Mouse (Mus musculus): ENCODE results near the gene 4933427D14Rik.
A peak's percentile ranks its signal among the peaks of the same experiment; 100 is the strongest.
"Not testable (repeated sequence)": the region's sequence is repeated elsewhere in the genome, so short reads cannot be mapped to it uniquely, and the experiment has no call there.

The 4933427D14Rik gene

GRCm38 (mm10) chr11:72203440-72203839 is 3.8 kb downstream of the 4933427D14Rik start:
- no peak for DNase-seq (ENCODE audit: low spot score)

GRCm38 (mm10) chr11:72196506-72196905 is 10.8 kb downstream of the 4933427D14Rik start:
- no peak for DNase-seq (ENCODE audit: low spot score)

GRCm38 (mm10) chr11:72194259-72194658 is 13.0 kb downstream of the 4933427D14Rik start:
- DNase-seq (ENCODE audit: low spot score) = no peak

DNA sequence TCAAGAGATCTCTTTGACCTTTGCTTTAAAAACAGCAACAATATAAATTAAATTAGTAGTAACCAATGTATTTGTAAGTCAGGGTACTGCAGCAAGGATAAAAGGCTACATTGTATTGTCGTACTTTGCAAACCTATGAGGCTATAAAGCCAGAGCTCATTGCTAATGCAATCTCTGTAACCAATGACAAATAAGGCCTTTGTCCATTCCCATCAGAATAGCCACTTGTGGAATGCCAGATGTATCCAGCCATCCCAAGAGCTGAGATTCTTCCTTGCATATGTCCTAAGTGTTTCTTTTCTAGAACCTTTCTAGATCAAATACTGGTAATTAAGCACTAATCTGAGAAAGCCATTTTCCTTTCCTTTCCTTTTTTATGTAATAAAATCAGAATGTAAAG is 16.4 kb downstream of the 4933427D14Rik start:
- DNase-seq (ENCODE audit: low spot score) = no peak

DNA sequence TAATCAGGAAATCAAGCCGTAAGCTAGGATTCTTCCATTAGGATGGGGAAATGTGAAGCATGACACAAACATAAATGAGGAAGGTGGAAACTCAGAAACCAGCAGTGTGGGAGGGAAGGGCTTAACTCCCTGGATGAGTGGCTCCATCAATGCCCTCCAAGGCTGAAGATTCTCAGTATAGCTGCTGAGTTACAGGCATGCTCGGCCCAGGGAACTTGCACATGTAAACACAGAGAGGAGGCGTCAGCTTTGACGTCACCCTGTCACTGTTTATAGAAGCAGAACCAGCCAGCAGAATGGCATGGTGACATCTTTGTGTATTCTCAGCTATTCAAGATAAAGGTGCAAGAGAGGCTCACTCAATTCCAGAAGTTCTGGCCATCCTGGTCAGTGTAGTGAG is 23.0 kb downstream of the 4933427D14Rik start:
- no peak for DNase-seq (ENCODE audit: low spot score)

GRCm38 (mm10) chr11:72181136-72181535 is 26.1 kb downstream of the 4933427D14Rik start:
- no peak for DNase-seq (ENCODE audit: low spot score)

DNA sequence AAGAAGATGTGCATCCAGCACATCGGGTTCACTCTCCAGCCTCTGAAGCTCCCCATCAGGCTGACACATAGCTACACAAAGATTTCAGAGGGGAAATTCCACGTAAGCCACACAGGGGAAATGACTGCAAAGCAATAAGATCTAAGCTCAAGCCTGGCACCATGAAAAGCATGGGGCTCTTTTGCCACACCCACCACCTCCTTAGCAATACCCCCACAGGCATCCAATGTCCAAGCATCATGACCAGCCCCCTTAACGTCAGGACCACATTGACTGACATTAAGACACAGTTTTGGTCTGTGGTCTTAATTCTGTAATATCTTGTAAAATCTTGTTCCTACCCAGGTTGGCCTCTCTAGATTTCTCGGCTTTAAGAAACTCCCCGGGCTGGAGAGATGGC is 26.7 kb downstream of the 4933427D14Rik start:
- no peak for DNase-seq (ENCODE audit: low spot score)

DNA sequence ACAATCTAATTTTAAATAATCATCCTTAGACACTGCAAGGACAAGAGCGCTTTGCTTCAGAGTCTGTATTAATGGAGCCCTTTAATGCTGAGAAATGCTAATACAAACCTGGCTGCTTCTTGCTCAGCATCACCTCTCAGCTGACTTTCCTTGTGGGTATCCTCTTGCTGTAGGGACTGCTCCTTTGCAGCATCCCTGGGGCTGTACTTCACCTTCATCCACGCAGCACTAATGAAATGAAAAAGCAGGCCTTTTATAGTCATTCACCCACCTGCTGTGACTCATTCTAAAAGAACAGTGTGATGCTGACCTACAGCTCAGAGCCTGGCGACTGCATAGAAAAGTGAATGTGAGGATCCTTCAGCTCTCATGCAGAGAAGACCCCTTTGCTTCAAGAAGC is 30.7 kb downstream of the 4933427D14Rik start:
- peak; percentile 47 for DNase-seq (ENCODE audit: low spot score)

- DNase-seq (ENCODE audit: low spot score) = no peak
These were observed 31.3 kb downstream of the 4933427D14Rik start for GRCm38 (mm10) chr11:72175966-72176365.

DNA sequence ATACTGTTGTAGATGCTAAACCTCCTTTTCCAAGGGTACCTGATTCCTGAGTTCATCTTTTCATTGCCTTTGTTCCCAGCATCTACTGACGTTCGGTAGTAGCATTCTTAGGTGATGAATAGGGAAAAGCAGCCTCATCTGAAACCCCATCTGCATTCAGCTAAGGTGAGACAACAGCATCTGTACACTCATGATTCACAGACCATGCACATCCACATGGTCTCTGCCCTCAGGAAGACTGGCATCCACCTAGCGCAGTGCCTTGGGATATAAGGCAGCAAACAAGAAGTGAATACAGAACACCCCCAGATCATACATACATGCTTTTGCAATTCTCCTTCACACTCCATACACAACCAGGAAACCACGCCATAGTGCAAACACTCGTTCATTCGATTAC is 32.5 kb downstream of the 4933427D14Rik start:
- no peak for DNase-seq (ENCODE audit: low spot score)

DNA sequence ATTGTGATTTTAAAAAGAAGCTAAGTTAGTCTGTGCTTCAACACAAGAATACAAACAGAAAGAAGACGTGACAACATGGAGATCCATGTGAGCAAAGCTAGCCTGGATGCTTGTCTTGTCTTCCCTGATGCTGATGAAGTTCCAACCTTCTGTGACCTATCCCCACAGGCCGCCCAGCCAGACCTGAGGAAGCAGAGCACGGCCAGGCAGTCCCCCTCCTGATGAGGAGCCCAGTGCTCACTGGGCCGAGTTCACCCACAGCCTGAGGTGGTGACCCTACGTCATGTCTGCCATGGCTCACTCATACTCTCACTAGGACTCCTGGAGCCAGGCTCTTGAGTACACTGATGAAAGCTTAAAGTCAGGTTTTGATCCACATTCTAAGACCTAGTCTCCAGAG is 33.8 kb downstream of the 4933427D14Rik start:
- no peak for DNase-seq (ENCODE audit: low spot score)

DNA sequence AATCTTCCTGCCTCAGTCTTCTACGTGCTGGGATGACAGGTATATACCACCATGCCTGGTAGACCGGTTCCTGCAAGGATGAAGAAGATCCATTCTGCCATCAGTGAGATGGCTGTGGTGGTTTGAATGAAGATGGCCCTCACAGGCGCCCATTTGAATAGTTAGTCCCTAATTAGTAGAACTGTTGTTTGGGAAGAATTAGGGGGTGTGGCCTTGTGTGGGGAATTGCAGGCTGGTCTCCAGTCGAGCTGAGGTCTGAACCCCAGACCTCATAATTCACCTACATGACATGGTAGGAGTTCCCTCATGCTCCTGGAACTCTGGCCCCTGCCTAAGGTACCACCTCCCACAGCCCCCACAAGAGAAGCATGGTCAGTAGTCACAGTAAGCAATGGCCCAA is 35.4 kb downstream of the 4933427D14Rik start:
- DNase-seq (ENCODE audit: low spot score) = not testable (repeated sequence)

GRCm38 (mm10) chr11:72169871-72170270 is 37.4 kb downstream of the 4933427D14Rik start:
- DNase-seq (ENCODE audit: low spot score) = no peak

GRCm38 (mm10) chr11:72163198-72163597 is 44.1 kb downstream of the 4933427D14Rik start:
- no peak for DNase-seq (ENCODE audit: low spot score)

DNA sequence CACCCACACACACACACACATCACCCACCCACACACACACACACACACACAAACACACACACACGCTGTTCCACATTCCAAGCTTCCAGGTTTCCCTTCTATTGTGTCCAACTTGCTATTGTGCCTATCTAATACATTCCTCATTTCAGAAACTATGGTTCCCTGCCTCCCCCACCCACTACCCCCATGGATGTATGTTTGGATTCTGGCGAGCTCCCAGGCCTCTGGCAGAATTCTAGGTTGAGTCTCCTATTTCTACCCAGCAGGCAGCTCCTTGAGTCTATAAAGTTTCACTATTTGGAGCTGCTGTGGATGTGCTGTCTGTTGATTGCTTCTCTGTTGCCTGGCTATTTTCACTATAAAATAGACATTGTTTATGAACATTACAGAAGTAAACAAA is 50.6 kb downstream of the 4933427D14Rik start:
- DNase-seq (ENCODE audit: low spot score) = no peak

DNA sequence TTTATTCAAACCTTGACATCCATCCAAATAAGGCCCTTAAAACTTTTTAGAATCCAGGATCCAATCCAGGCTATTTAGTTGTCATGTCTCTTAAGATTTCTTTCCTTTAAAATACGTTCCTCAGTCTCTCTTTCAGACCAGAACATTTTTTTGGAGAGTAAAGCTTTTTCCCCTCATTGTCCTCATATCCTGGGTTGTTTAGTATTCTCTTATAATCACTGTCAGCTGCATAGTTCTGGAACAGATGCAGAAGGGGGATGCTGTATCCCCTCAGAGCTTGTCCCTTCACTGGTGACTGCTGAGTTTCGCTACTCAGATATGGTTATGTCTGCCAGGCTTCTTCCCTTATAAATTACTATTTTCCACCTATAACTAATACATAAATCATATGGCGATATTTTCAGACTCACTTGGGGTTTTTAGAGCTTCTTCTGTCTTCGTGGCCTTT is 51.3 kb downstream of the 4933427D14Rik start:
- DNase-seq (ENCODE audit: low spot score) = no peak

DNA sequence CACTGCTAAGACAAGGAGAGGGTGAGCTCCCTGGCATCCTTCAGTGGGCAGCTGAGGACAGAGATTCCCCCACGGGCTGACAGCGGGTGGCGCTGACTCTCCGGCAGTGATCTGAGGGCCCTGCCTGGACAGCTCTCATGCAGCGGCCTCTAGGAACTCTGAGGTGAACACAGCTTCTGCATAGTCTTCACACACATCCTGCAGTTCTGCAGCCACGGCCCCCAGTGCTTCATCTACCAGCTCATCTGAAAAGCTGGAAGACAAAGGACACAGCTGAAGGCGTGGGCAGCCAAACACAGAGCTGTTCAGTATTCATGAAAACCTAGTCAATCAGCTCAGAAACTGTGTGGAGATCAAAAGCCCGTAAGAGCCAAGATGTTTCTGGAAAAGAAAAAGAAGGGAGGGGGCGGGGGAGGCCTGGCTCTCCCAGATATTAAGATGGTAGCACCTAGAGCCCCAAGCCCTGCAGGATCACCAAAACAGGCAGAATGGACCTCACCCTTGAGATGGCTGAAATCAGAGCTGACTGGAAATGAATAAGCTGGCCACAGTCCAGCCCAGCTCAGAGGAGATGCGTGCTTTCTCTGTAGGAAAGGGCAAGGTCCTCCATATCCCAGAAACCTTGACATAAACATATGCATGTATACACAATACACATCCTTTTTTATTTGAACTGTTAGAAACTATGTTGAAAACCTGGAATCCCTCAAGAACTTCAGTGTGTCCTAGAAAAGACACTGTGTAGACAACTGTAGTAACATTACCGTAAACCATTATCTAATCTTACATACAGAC is 51.9 kb downstream of the 4933427D14Rik start:
- no peak for DNase-seq (ENCODE audit: low spot score)

DNA sequence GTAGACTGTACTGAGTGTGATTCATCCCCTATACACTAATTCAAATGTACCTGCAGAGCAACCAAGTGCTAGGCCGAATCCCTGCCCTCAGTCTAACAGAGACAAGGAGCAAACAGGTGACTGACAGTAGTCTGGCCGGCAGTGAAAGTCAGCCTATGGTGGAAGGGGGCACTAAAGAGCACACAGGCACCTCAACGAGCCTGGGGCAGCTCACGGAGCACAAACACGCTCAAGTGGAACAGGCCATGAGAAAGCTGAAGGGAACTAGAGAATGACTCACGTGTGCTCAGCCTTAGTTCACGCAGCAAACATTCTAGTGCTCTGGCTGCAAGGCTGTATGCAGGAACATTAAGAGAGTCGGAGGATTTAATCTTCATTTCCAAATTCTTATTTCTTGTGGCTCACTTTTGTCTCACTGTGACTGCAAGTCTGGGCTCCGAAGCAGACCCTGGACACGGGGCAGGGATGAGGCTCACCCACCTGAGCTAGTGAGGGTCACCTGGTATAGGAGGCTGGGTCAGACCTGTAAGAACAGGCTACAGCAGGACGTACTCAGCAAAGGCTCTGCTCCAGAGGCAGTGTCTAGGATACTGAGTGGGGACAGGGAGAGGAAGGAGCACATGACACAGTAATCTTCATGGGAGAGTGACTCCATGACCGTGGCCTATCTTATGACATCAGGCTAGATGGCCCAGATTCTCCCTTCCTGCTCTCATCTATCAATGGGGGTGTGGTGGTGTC is 54.0 kb downstream of the 4933427D14Rik start:
- DNase-seq (ENCODE audit: low spot score) = no peak

DNA sequence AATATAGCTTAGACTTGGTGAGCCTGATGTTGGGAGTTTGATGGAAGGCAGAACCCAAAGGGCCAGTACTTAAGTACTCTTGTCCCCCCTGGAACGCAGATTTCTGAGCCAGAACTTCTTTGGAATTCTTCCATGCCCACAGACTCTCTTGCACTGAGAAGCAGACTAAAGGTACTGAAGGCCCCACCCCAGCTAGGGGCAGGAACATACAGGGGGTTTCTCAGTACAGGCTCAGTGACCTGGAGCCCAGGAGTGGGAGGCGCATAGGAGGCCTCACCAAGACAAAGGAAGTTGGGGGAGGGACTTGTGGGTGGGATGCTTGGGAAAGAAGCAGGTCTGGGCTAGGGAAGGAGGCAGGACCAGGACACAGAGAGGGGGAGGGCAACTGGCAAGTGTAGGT is 56.1 kb downstream of the 4933427D14Rik start:
- no peak for DNase-seq (ENCODE audit: low spot score)

DNA sequence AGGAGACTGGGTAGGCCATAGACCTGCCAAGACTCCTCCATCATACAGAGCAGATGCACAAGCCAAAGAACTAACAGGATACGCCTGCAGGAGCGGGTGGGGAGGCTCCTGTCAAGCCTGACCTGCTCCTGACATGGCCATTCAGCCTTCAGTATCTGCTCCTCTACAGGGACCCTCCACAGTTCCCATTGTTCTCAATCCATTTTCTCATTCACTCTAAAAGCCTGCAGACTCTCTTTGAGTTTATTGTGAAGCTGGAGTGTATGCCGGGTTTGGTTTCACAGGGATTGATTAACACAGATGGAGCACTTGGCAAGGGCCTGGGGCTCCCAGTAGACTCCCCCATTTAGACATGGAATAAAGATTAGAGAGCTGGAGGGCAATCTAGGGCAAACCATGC is 59.3 kb downstream of the 4933427D14Rik start:
- no peak for DNase-seq (ENCODE audit: low spot score)

DNA sequence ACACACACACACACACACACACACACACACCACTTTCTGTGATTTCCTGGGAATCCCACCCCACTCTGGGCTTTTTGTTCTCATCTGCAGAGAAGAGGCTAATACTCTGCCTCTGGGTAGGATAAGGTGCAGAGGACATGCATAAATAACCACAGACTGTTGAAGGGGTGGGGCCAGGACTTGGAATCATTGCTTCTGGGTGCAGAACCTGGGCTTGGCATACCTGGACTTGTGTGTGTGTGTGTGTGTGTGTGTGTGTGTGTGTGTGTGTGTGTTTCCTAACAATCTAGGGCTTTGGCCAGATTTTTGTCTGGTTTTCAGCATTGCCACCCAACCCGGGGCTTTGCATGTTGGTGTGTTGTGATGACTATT is 61.4 kb downstream of the 4933427D14Rik start:
- no peak for DNase-seq (ENCODE audit: low spot score)

DNA sequence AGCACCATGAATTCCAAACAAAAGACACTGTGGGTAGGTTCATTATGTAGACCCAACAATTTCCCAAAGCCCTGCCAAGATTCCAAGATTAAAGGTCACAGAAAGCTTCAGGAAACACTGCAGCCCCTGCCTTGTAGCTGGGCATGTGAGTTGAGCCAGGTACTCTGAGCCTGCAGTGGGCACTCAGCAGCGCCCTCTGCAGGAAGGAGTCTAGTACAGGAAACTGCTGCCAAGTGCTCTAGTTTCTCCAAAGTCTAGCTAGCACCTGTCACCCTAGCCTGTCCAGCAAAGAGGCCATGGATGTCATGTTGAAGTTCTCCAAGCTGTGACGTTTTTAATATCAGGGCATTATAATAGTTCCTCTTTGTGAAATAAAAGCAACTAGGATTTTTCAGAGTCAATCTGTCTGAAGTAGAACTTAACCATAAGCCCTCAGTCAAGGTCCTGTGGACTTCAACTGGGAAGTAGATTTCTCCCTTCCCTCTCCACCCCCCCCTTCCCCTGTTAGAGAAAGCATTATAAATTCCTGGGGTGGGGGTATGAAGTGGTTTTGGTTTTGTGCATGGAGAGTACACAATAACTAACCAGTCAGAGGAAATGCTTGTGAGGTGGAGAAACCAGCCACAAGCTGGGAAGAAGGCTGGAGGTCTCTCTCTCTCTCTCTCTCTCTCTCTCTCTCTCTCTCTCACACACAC is 61.9 kb downstream of the 4933427D14Rik start:
- peak; percentile 65 for DNase-seq (ENCODE audit: low spot score)

DNA sequence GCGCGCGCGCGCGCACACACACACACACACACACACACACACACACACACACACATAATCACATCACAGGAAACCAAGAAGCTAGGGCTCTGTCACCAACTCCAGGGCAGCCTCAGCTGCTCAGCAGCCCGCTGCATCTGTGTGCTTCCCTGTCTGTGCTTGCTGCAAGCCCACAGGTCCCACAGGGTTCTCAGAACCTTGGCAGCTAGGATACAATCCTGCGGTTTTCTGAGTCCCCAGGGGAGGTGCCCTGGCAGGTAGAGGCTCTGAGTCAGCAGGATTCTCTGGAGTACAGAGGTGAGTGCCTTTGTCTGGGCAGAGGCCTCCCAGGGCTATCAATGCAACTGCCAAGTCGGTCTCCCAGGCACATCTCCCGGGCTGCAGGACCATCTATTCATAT is 64.4 kb downstream of the 4933427D14Rik start:
- no peak for DNase-seq (ENCODE audit: low spot score)

Measured in embryo, embryonic 10 days (tissue).